Mouse (Mus musculus): ENCODE data around the gene Zfp78.
A peak's percentile ranks its signal among the peaks of the same experiment; 100 is the strongest.

The Zfp78 gene

DNA sequence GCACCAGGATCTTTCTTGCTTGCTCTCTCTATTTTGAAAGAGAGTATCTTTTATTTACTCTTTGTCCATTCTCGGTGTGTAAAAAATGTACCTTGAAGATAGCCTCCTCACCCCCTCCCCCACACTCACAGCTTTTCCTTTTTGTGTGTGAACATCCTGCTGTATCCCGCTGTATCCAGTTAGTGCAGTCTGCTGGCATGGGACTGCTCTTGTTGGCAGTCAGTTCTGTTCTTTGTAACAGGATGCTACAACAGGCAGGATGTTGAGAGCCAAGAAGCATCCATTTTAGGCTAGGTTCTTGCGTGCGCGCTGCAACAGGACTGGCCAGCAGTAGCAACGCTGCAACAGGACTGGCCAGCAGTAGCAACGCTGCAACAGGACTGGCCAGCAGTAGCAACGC is 23.9 kb downstream of the Zfp78 start:
- DNase-seq (ENCODE audit: extremely low read depth, insufficient read length, low spot score), result no peak

DNA sequence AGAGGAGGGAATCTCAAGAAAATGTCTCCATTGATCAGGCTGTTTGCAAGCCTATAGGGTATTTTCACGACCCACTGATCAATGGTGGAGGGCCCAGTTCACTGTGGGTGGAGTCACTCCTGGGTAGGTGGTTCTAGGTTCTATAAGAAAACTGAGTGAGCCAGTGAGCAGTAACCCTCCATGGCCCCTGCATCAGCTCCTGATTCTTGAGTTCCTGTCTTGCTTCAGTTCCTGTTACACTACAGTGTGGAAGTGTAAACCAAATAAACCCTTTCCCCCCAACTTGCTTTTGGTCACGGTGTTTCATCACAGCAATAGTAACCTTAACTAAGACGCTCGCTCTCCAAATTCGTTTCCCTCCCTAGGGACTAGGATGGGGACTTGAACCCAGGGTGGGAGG is 25.9 kb downstream of the Zfp78 start:
- DNase-seq (ENCODE audit: extremely low read depth, insufficient read length, low spot score), result no peak

DNA sequence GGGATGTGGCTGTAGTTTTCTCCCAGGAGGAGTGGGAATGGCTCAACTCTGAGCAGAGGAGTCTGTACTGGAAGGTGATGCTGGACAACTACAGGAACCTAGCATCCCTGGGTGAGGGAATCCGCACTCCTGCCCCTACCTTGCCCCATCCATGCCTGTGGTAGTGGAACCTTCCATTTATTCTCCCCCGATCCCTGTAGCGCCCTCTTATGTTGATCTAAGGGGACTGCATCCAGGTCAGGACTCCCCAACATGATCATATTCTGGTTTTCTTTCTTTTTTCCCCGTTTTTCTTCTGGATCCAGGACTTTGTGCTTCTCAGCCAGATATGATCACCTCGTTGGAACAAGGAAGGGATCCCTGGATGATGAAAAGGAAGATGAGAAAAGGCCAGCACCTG is 26.4 kb downstream of the Zfp78 start:
- DNase-seq (ENCODE audit: extremely low read depth, insufficient read length, low spot score), result no peak

DNA sequence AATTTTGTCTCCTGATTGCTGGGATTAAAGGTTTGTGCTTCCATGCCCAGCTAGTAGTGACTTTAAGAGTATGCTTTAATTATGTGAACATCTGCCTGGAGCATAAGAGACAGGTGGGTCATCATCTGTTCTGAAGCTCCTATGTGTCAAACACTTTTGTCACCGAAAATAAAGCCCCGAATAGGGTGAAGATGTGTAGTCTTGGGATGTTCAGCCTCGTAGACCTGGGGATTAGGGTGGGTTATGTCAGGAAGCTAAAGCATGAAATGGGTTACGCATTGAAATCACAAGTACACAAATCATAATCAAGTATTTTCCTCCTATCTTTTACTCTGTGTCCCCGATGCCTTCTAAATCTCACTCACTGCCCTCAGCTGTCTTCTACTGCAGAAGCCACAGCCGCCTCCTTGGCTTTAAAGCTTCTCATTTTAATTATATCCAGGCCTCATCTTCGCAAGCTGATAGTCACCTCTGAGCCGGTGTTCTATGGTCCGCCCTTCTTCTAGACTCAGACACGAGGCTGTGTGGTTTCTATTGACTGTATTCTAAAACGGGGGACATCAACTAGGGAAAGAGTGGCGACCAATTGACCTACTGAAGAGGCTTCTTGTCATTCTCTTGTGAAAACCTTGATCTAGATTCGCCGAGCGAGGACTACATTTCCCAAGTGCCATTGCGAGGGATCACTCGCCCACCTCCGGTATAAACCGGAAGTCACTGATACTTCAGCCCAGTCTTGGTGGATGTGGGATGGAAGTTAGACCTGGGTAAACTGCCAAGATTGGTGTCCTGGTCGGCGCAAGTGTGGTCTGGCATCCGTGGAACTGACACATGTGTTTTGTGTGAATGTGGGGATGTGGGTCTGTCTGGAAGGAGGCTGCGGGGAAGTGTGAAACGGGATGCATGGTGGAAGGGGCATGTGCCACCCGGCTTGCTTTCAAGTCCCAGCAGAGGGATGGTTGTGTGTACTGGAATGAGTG is 35.2 kb downstream of the Zfp78 start, which contains the start of gene Smim17:
Smim17 (plus strand) TSS at position 720 of the 980 bp plus-strand sequence.
- DNase-seq (ENCODE audit: extremely low read depth, insufficient read length, low spot score), result no peak

DNA sequence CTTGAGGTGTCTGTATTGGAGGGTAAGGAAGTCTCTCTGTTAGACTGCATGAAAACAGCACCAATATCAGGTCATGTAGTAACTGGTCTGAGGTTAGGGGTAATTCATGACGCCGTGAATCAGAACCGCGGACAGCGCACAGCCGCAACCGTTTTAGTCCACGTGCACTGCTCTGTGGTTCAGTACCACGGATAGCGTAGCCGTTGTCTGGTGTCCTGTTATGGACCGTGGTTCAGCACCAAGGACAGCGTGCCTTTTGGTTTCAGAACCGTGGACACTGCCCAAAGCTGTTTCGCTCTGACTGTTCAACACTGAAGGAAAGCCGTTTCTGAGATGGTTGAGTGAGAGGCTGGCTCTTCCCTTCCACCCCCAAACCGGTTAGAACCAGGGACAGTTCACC is 47.0 kb downstream of the Zfp78 start, which contains the start of gene Gm20715:
Gm20715 (plus strand) TSS at position 235 of the 400 bp plus-strand sequence.
- DNase-seq (ENCODE audit: extremely low read depth, insufficient read length, low spot score), result peak; percentile 53

DNA sequence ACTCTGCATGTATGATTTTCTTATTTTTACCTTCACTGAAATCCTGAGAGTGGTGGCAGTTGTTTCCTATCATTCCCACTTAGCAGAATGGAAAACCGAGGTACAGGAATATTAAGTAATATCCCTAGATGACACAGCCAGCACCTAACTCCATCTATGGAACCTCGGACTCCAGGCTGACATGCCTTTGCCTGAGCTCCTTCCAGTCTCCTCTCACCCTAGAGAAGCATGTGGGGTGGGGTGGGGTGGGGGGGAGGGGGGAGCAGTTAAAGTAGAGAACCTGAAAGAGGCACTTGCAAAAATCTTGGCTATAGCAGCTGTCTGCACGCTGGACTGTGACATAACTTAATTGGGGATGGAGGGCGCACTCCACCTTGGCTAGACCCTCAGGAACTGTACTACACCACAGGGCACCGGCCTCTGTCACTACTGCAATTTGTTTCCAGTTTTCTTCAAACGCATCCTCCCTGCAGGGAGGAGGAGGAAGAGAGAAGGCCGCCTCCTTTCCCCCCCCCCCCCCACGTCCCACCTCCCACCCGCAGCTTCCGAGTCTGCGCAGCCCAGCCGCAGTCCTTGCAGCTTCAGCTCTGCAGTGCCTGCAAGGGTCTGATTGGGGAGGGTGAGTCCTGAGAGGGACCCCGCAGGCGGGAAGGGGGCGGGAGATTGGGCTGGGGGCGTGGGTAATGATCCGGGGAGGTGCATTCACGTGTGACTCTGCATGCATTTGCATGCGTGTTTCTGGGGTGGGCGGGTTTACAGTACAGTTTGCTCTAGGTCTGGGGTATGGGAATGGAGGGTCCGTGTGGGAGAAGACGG is 51.8 kb downstream of the Zfp78 start:
- no peak for DNase-seq (ENCODE audit: extremely low read depth, insufficient read length, low spot score)

DNA sequence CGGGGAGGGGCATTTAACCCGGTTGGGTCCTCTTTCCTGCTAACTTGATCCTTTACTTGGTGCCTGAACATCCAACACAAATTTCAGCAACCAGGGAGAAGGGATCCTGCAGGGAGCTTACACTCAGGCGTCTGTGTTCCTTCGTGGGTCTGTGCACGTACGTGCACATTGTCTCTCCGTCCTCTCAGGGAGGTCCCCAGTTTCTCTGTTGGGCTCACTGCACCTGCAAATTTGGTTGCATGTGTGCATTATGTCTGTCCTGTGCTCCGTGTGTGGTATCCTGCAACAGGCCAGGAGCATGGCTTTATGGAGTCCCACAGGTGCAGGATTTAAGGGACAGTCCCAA is 52.3 kb downstream of the Zfp78 start:
- no peak for DNase-seq (ENCODE audit: extremely low read depth, insufficient read length, low spot score)

DNA sequence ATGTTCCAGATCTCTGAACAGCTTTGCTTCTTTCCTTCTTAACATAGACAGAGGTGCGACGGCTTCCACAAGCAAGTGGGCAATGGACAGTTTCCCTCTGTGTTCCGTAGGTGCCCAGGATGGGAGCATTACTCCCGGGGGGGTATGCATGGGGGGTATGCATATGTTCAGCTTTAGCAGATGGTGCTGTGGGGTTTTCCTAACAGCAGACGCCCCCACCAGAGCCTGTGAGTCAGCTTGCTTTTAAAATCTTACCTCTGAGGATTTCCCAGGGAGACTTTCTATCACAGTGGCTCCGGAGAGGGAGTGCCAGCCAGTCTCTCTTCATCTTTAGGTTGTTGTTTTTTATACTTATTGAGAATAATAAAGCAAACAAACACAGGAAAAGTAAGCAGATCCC is 56.8 kb downstream of the Zfp78 start:
- DNase-seq (ENCODE audit: extremely low read depth, insufficient read length, low spot score), result no peak

DNA sequence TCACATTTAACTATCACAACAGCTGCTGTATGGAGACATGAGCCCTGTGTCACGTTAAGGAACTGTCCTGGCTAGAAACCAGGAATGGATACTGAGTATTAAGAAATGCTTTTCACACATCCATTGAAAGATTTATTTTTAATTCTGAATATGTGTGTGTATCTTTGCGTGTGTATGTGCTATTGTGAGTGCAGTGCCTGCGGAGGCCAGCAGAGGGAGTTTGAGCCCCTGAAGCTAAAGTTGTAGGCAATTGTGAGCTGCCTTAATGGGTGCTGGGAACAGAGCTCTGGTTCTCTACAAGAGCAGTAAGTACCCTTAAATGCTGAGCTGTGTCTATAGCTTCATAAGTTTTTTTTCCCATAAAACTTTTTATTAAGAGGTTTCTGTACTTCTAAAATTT is 66.3 kb downstream of the Zfp78 start:
- DNase-seq (ENCODE audit: extremely low read depth, insufficient read length, low spot score), result no peak

DNA sequence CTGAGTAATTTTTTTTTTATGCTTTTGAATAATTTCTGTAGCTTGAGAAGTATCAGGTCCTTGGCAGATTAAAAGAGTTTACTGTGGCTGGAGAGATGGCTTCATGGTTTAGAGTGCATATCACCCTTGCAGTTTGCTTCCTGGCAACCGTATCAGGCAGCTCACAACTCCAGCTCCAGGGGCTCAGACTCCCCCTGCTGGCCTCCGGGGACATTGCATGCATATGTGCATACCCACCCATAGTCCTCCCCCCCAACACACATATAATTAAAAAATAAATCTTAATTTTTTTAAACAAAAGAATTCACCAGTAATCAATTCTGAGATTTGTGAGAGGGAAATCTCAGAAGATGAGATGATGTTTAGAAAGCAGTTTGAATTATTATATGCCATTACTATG is 67.3 kb downstream of the Zfp78 start:
- DNase-seq (ENCODE audit: extremely low read depth, insufficient read length, low spot score), result no peak
